Mouse (Mus musculus) macrophage (primary cell): ENCODE results near the gene Mat2b. TPM values are rescaled to one million over a fixed set of nuclear protein-coding genes. Genes with fewer than 3 reads are reported as not detected.
"Not testable (repeated sequence)": the region's sequence is repeated elsewhere in the genome, so short reads cannot be mapped to it uniquely, and the experiment has no call there.

Source experiments
- H3K27ac ChIP-seq: fragments of 350-480 bp; formaldehyde crosslinking; 2 replicates; pipeline ENCODE4 v1.9.0; 2021
- H3K36me3 ChIP-seq: fragments of 350-480 bp; formaldehyde crosslinking; 2 replicates; pipeline ENCODE4 v1.9.0; 2021; ENCODE audit errors: inconsistent target
- H3K4me3 ChIP-seq: fragments of 350-480 bp; formaldehyde crosslinking; 2 replicates; pipeline ENCODE4 v1.9.0; 2021; ENCODE audit errors: inconsistent target
- H3K79me2 ChIP-seq: fragments of 350-480 bp; formaldehyde crosslinking; 2 replicates; pipeline ENCODE4 v1.9.0; 2021; ENCODE audit errors: inconsistent target
- WGBS: methylation state at CpG from one replicate; pipeline ENCODE4 v1.1.7; 2026; ENCODE audit warnings: inconsistent platforms; ENCODE audit not compliant: missing documents; 5-methylcytosine and 5-hydroxymethylcytosine counted together
- polyA plus RNA-seq: library from polyadenylated mRNA; stranded (reverse); fragments of 250-400 nt; gene quantifications from 3 replicates; pipeline ENCODE4 v1.2.4, GENCODE M21; 2018; ENCODE audit warnings: inconsistent platforms
- total RNA-seq, 78 experiments: library from RNA; depleted of rRNA; stranded (reverse); fragments of 250-400 nt; gene quantifications; 1 replicate in 9 of 78; 2 replicates in 24 of 78; 3 replicates in 43 of 78; 4 replicates in 2 of 78; pipeline ENCODE4 v1.2.4; 2018; ENCODE audit warnings: inconsistent platforms in 56 of 78

Mat2b gene
- total RNA-seq (2018; cell fraction: chromatin; rRNA removed), result 100 to 1,000 TPM in 3 of 26 experiments, 10 to 100 TPM in 21, 1 to 10 TPM in 2; 6.4 to 103 (median 41.3) TPM
- total RNA-seq (2018; cell fraction: cytosol; rRNA removed), result 10 to 100 TPM; 25.1 to 57.4 (median 48.2) TPM
- 10 to 100 TPM; 11.4 to 84.9 (median 36.2) TPM for total RNA-seq (2018; cell fraction: nucleus; rRNA removed)
- 28.8 to 55.1 TPM (median 43.4 TPM) in 3 replicates for polyA plus RNA-seq

DNA sequence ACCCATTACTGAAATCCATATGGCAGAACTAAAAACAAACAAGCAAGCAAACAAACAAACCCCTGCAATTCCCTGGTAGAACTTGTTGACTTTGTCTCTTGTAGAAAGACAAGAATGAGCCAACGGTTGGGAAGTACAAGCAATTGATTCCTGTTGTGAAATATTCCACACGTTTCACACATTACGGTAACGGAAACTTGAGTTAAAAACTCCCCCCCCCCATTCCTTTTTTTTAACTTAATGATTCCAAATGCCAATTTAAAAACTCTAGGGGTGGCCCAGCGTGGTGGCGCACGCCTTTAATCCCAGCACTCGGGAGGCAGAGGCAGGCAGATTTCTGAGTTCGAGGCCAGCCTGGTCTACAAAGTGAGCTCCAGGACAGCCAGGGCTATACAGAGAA is at the start of gene Mat2b:
Gene Mat2b, minus strand, starts transcription at position 101 of the 400 bp plus-strand sequence.
- H3K36me3 ChIP-seq, result no peaks in the 10 kb centered on the region
- peaks cover 32% of the 10 kb centered on the region for H3K79me2 ChIP-seq
- H3K27ac ChIP-seq, result peak within 1 kb of the TSS; percentile 85
- peak within 1 kb of the TSS; percentile 76 for H3K4me3 ChIP-seq
- 39% methylated on average over 6 of the region's 9 CpGs for WGBS

DNA sequence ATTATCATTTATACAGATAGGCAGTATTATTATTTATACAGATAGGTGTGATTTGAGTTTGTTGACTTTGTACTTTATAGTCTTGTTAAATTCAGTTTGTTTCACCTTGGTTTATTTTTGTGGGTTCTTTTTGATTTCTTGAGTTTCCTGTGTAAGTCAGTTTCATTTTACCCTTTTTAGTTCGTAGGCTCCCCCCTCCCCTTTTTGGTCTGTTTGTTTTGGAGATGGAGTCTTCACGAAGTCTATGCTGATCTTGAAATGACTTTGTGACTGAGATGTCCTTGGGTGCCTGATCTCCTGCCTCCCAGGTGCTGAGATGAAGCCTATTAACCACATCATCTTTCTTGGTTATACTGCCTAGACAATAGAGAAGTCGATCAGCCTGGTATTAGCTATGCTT is 49.3 kb upstream of the Mat2b start:
- H3K4me3 ChIP-seq, result no peak overlapping the region
- H3K27ac ChIP-seq, result no peak overlapping the region
- H3K79me2 ChIP-seq, result no peaks in the 10 kb centered on the region
- WGBS, result 77% methylated on average over 3 of the region's 3 CpGs
- peaks cover 9% of the 10 kb centered on the region; the same call in 1 of the 2 replicates for H3K36me3 ChIP-seq

DNA sequence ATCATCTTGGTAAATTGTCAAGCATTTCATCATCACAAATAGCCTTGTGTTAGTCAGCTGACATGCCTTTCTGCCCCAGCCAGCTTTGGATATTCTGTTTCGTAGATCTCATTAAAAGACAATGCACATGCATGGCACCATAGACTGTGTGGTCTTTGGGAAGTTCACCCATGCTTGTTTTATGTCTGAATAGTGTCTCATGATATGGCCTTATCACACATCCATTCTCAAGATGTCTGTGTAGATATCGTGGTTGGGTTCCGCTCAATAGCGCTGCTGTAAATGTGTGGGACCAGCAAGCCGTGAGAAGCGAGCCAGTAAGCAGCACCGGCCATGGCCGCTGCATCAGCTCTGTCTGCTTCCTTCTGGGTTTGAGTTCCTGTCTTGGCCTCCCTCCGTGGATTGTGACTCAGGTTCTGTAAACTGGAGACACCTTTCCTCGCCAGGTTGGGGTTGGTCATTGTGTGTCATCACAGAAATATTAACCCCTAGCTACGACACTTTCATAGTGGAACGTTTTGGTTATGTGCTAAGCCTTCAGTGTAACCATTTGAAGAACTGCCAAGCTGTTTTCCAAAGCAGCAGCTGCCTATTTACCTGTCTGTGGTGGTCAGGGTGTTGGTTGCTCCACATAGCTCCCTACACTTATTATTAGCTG is 46.7 kb upstream of the Mat2b start:
- Histone ChIP-seq H3K27ac (no peak overlapping the region), H3K79me2 (no peaks in the 10 kb centered on the region), H3K36me3 (peaks cover 30% of the 10 kb centered on the region), H3K4me3 (no peak overlapping the region)
- 90% methylated on average over 12 of the region's 12 CpGs for WGBS

DNA sequence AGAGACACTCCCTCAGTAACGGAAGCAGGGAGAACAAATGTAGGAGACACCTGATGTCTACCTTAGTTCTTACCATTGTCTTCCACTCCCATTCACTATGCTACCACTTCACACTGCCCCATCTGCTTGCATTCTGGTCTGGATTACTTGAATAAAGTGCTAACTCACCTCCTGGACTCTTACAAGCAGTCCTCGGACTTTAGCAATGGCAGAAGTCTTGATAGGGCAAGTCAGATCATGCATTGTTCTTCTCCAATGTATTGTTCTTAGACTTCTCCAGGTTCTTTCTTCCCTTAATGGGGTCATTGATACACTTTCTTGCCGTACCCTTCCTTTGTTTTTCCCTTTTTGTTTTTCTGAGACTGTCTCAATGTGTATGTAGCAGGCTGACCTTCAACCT is 42.4 kb upstream of the Mat2b start:
- Histone ChIP-seq H3K79me2 (peaks cover 29% of the 10 kb centered on the region), H3K27ac (no peak overlapping the region), H3K4me3 (no peak overlapping the region), H3K36me3 (peaks cover 35% of the 10 kb centered on the region)
- 98% methylated on average over 3 of the region's 3 CpGs for WGBS

GRCm38 (mm10) chr11:40734251-40734752 is 39.3 kb upstream of the Mat2b start:
- H3K79me2 ChIP-seq, result peaks cover 60% of the 10 kb centered on the region
- WGBS, result 6% methylated on average over 11 of the region's 11 CpGs
- peaks cover 25% of the 10 kb centered on the region for H3K36me3 ChIP-seq
- peak overlapping the region; percentile 90 for H3K4me3 ChIP-seq
- peak overlapping the region; percentile 74 for H3K27ac ChIP-seq

DNA sequence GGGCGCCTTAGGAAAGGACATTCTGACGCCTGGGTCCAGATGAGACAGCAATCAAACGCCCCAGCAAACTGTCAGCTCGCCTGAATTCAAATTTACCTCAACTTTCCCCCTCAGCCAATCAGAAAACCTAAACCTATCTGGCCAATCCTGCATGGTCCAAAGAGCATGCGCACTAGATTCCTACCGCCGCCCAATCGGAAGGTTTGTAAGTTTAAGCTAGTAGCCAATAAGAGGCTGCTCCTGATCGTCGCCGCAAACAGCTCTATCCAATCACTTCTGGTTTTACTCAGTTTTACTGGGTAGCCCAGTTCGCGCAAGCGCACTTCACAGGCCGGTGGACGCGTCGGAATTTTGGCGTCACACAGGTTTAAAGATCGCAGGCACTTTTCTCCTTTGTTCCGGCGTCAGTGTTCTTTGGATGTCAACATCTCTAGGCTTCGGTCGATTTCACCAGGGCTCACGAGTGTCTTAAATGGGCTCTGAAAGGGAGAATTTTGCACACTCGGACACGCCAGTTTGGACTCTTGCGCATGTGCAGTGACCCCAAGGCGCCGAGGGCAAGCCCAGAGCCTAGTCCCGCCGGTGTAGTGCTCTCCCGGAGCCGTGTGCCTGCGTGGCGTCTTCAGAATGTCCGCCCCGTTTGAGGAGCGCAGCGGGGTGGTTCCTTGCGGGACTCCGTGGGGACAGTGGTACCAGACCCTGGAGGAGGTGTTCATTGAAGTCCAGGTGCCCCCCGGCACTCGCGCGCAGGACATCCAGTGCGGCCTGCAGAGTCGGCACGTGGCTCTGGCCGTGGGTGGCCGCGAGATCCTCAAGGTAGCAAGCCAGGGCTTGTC is 38.6 kb upstream of the Mat2b start, which contains the start of the genes Hmmr and Nudcd2:
Gene Hmmr, minus strand, starts transcription at position 84 of the 836 bp plus-strand sequence.
Gene Nudcd2, plus strand, starts transcription at position 329 of the 836 bp plus-strand sequence.
- Histone ChIP-seq H3K4me3 (peak within 1 kb of the TSS; percentile 90), H3K27ac (peak within 1 kb of the TSS; percentile 74), H3K36me3 (peaks cover 17% of the 10 kb centered on the region), H3K79me2 (peaks cover 67% of the 10 kb centered on the region)
- WGBS, result under 1% methylated on average over 51 of the region's 52 CpGs

DNA sequence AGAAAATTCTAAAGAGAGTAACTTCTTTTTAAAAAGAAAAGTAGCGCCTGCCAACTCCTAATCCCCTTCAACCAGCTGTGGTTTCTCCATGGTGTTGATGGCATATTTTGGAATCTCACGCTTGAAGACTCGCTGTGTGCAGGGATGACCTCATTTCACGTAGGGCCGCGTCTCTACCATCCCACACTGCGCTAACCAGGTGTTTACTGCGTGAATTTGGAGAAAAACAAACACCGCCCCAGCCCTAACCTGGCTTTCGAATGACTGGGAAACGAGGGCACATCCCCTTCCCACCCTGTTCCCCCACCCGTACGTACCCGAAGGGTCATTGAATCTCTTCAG is 38.0 kb upstream of the Mat2b start:
- Histone ChIP-seq H3K79me2 (peaks cover 69% of the 10 kb centered on the region), H3K36me3 (peaks cover 16% of the 10 kb centered on the region), H3K4me3 (peak overlapping the region; percentile 90), H3K27ac (peak overlapping the region; percentile 74)
- 1% methylated on average over 14 of the region's 14 CpGs for WGBS

GRCm38 (mm10) chr11:40718324-40718723 is 23.3 kb upstream of the Mat2b start:
- Histone ChIP-seq H3K4me3 (no peak overlapping the region), H3K36me3 (no peaks in the 10 kb centered on the region; the same call in 1 of the 2 replicates), H3K27ac (no peak overlapping the region), H3K79me2 (no peaks in the 10 kb centered on the region)

- Histone ChIP-seq H3K79me2 (no peaks in the 10 kb centered on the region), H3K4me3 (no peak overlapping the region), H3K36me3 (no peaks in the 10 kb centered on the region), H3K27ac (no peak overlapping the region)
- 90% methylated on average over 5 of the region's 5 CpGs for WGBS
Observed at GRCm38 (mm10) chr11:40715524-40715923, 20.5 kb upstream of the Mat2b start.

DNA sequence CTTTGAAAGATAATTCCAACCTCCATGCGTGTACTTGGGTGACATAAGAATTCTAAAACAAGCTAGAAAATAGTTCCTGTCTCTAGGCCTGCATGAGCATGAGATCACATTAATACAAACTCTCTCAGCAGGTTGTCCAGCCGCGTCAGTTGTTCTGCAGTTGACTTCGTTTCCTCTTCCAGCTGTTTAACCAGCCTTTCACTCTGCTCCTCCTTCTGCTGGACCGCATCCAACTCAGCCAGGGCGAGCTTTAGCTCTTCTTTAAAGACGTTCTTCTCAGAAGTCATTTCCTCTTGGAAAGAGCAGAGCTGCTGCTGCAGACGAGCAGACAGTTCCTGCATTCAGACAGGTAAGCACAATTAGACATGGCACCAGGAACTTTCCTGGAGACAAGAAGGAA is 18.9 kb upstream of the Mat2b start:
- Histone ChIP-seq H3K79me2 (no peaks in the 10 kb centered on the region), H3K27ac (peak overlapping the region; percentile 36), H3K36me3 (no peaks in the 10 kb centered on the region), H3K4me3 (no peak overlapping the region)
- WGBS, result 38% methylated on average over 8 of the region's 8 CpGs

DNA sequence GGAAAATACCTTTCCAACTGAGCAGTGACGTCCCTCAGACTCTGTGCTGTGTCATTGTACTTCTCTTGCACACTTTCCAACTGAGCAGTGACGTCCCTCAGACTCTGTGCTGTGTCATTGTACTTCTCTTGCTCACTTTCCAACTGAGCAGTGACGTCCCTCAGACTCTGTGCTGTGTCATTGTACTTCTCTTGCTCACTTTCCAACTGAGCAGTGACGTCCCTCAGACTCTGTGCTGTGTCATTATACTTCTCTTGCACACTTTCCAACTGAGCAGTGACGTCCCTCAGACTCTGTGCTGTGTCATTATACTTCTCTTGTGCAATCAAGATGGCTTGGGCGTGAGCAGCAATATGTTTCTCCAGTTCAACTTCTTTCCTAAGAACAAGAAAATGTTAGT is 14.9 kb upstream of the Mat2b start:
- H3K4me3 ChIP-seq, H3K79me2 ChIP-seq, H3K36me3 ChIP-seq, H3K27ac ChIP-seq: not testable (repeated sequence)
- 59% methylated on average over 6 of the region's 6 CpGs for WGBS

- H3K27ac ChIP-seq, result peak overlapping the region; percentile 85
- H3K79me2 ChIP-seq, result peaks cover 38% of the 10 kb centered on the region
- peak overlapping the region; percentile 76 for H3K4me3 ChIP-seq
- WGBS, result under 1% methylated on average over 31 of the region's 31 CpGs
- no peaks in the 10 kb centered on the region for H3K36me3 ChIP-seq
Observed at GRCm38 (mm10) chr11:40694311-40695087, 504 bp downstream of the Mat2b start.

GRCm38 (mm10) chr11:40693366-40693951 is 1.5 kb downstream of the Mat2b start:
- Histone ChIP-seq H3K4me3 (peak overlapping the region; percentile 76), H3K36me3 (no peaks in the 10 kb centered on the region), H3K79me2 (peaks cover 48% of the 10 kb centered on the region), H3K27ac (peak overlapping the region; percentile 85)
- 1% methylated on average over 16 of the region's 16 CpGs for WGBS
